Mouse (Mus musculus): ENCODE measurements around the gene Fkbp2.
A peak's percentile ranks its signal among the peaks of the same experiment; 100 is the strongest.

The Fkbp2 gene

GRCm38 (mm10) chr19:6969665-6970381 lies 10.5 kb downstream of the Fkbp2 start:
- DNase-seq, result peak; percentile 46

GRCm38 (mm10) chr19:6969291-6969664 lies 11.0 kb downstream of the Fkbp2 start:
- DNase-seq, result no peak

GRCm38 (mm10) chr19:6968491-6969271 lies 11.6 kb downstream of the Fkbp2 start:
- DNase-seq, result no peak

- DNase-seq, result no peak
Observed at GRCm38 (mm10) chr19:6956461-6956860, 23.8 kb downstream of the Fkbp2 start.

GRCm38 (mm10) chr19:6955424-6955823 lies 24.9 kb downstream of the Fkbp2 start:
- peak; percentile 43 for DNase-seq

- DNase-seq, result peak; percentile 74
Observed at GRCm38 (mm10) chr19:6954046-6954445, 26.3 kb downstream of the Fkbp2 start.

GRCm38 (mm10) chr19:6952712-6953037 lies 27.6 kb downstream of the Fkbp2 start:
- peak; percentile 70 for DNase-seq

GRCm38 (mm10) chr19:6951994-6952711 lies 28.1 kb downstream of the Fkbp2 start:
- peak; percentile 89 for DNase-seq

- DNase-seq, result peak; percentile 96
Observed at GRCm38 (mm10) chr19:6951381-6951968, 28.8 kb downstream of the Fkbp2 start.

- peak; percentile 77 for DNase-seq
Observed at GRCm38 (mm10) chr19:6950613-6951153, 29.6 kb downstream of the Fkbp2 start.

- DNase-seq, result peak; percentile 56
Observed at GRCm38 (mm10) chr19:6949951-6950350, 30.4 kb downstream of the Fkbp2 start.

GRCm38 (mm10) chr19:6949532-6949931 lies 30.8 kb downstream of the Fkbp2 start:
- no peak for DNase-seq

GRCm38 (mm10) chr19:6948186-6948585 lies 32.1 kb downstream of the Fkbp2 start:
- DNase-seq, result peak; percentile 87

GRCm38 (mm10) chr19:6947742-6948141 lies 32.6 kb downstream of the Fkbp2 start:
- DNase-seq, result no peak

GRCm38 (mm10) chr19:6943709-6944108 lies 36.6 kb downstream of the Fkbp2 start:
- peak; percentile 61 for DNase-seq

- DNase-seq, result peak; percentile 66
Observed at GRCm38 (mm10) chr19:6942764-6943163, 37.5 kb downstream of the Fkbp2 start.

- peak; percentile 95 for DNase-seq
Observed at GRCm38 (mm10) chr19:6942249-6942691, 38.0 kb downstream of the Fkbp2 start, which contains the start of gene Gpr137. Gene Gpr137, minus strand, starts transcription at chr19:6942480.

GRCm38 (mm10) chr19:6941372-6942248 lies 38.7 kb downstream of the Fkbp2 start, which contains the start of gene Bad:
Gene Bad, plus strand, starts transcription at chr19:6941861.
- peak; percentile 93 for DNase-seq

- peak; percentile 77 for DNase-seq
Observed at GRCm38 (mm10) chr19:6940396-6941351, 39.6 kb downstream of the Fkbp2 start.
